Mouse (Mus musculus): ENCODE measurements at regions not wholly inside any gene's neighbourhood (a gene's known extent, or its start where the extent isn't known, plus 50 kb on each side); places are given as distances from the start of the nearest gene placed in this dataset.

- Histone ChIP-seq H3K27ac (ENCODE audit: insufficient read depth, low read depth, low read length, poor library complexity, severe bottlenecking) (no peak overlapping the region), H3K4me1 (ENCODE audit: control insufficient read depth in 2 of 2, insufficient read depth in 2 of 2, low read length in 2 of 2, poor library complexity in 1 of 2) (no peaks in the 10 kb centered on the region), H3K4me3 (ENCODE audit: insufficient read depth in 1 of 2, low read depth in 1 of 2, low read length in 2 of 2, poor library complexity in 1 of 2, severe bottlenecking in 1 of 2) (no peak overlapping the region), H3K9me3 (ENCODE audit: control insufficient read depth, insufficient read depth, low read depth, low read length) (no peaks in the 10 kb centered on the region), H3K9ac (ENCODE audit: insufficient read depth, low read depth, low read length, poor library complexity, severe bottlenecking) (no peak overlapping the region), H3K36me3 (ENCODE audit: control insufficient read depth, insufficient read depth, low read length, poor library complexity, severe bottlenecking) (no peaks in the 10 kb centered on the region)
- in situ Hi-C loops (cut with MboI; ENCODE audit: low sequenced_read_pairs in 2 of 2, unreplicated experiment in 2 of 2) = no loop called here
- DNase-seq (ENCODE audit: low read depth, low spot score) = no peak
- TF ChIP-seq ZC3H11A (IDR thresholded peaks at IDR 0.05; ENCODE audit: borderline replicate concordance, low read depth, low read length) = no peak
- no peak for TF ChIP-seq ZNF384 (IDR thresholded peaks at IDR 0.05; ENCODE audit: low read depth, low read length)
- TF ChIP-seq HCFC1 (IDR thresholded peaks at IDR 0.05; ENCODE audit: borderline replicate concordance, insufficient read depth, low read length) = no peak
- TF ChIP-seq CHD2 (IDR thresholded peaks at IDR 0.05; ENCODE audit: low read depth, low read length) = no peak
- TF ChIP-seq MAFK (IDR thresholded peaks at IDR 0.05; ENCODE audit: insufficient read depth, low read depth, low read length) = no peak
Measured at GRCm38 (mm10) chr17:4297156-4297535, 601.1 kb upstream of the Nox3 start.

- no peak for DNase-seq (ENCODE audit: low read depth, low spot score)
- Histone ChIP-seq H3K4me3 (ENCODE audit: insufficient read depth in 1 of 2, low read depth in 1 of 2, low read length in 2 of 2, poor library complexity in 1 of 2, severe bottlenecking in 1 of 2) (no peak overlapping the region), H3K9me3 (ENCODE audit: control insufficient read depth, insufficient read depth, low read depth, low read length) (no peaks in the 10 kb centered on the region), H3K27ac (ENCODE audit: insufficient read depth, low read depth, low read length, poor library complexity, severe bottlenecking) (no peak overlapping the region), H3K9ac (ENCODE audit: insufficient read depth, low read depth, low read length, poor library complexity, severe bottlenecking) (no peak overlapping the region), H3K36me3 (ENCODE audit: control insufficient read depth, insufficient read depth, low read length, poor library complexity, severe bottlenecking) (no peaks in the 10 kb centered on the region), H3K4me1 (ENCODE audit: control insufficient read depth in 2 of 2, insufficient read depth in 2 of 2, low read length in 2 of 2, poor library complexity in 1 of 2) (no peaks in the 10 kb centered on the region)
- TF ChIP-seq MAFK (IDR thresholded peaks at IDR 0.05; ENCODE audit: insufficient read depth, low read depth, low read length) = no peak
- no peak for TF ChIP-seq ZNF384 (IDR thresholded peaks at IDR 0.05; ENCODE audit: low read depth, low read length)
- no peak for TF ChIP-seq CHD2 (IDR thresholded peaks at IDR 0.05; ENCODE audit: low read depth, low read length)
- TF ChIP-seq HCFC1 (IDR thresholded peaks at IDR 0.05; ENCODE audit: borderline replicate concordance, insufficient read depth, low read length) = no peak
- no peak for TF ChIP-seq ZC3H11A (IDR thresholded peaks at IDR 0.05; ENCODE audit: borderline replicate concordance, low read depth, low read length)
- in situ Hi-C loops (cut with MboI; ENCODE audit: low sequenced_read_pairs in 2 of 2, unreplicated experiment in 2 of 2) = no loop called here
Measured at GRCm38 (mm10) chr17:4301142-4301853, 605.2 kb upstream of the Nox3 start.

GRCm38 (mm10) chr17:4311785-4312379, 615.8 kb upstream of the Nox3 start:
- H3K4me3 ChIP-seq (ENCODE audit: insufficient read depth in 1 of 2, low read depth in 1 of 2, low read length in 2 of 2, poor library complexity in 1 of 2, severe bottlenecking in 1 of 2) = no peak overlapping the region
- no peak overlapping the region for H3K27ac ChIP-seq (ENCODE audit: insufficient read depth, low read depth, low read length, poor library complexity, severe bottlenecking)
- no peaks in the 10 kb centered on the region for H3K36me3 ChIP-seq (ENCODE audit: control insufficient read depth, insufficient read depth, low read length, poor library complexity, severe bottlenecking)
- H3K9ac ChIP-seq (ENCODE audit: insufficient read depth, low read depth, low read length, poor library complexity, severe bottlenecking) = no peak overlapping the region
- in situ Hi-C loops (cut with MboI; ENCODE audit: low sequenced_read_pairs in 2 of 2, unreplicated experiment in 2 of 2) = no loop called here
- H3K9me3 ChIP-seq (ENCODE audit: control insufficient read depth, insufficient read depth, low read depth, low read length) = no peaks in the 10 kb centered on the region
- no peak for DNase-seq (ENCODE audit: low read depth, low spot score)
- TF ChIP-seq CHD2 (IDR thresholded peaks at IDR 0.05; ENCODE audit: low read depth, low read length) = no peak
- no peak for TF ChIP-seq HCFC1 (IDR thresholded peaks at IDR 0.05; ENCODE audit: borderline replicate concordance, insufficient read depth, low read length)
- TF ChIP-seq ZC3H11A (IDR thresholded peaks at IDR 0.05; ENCODE audit: borderline replicate concordance, low read depth, low read length) = no peak
- no peak for TF ChIP-seq ZNF384 (IDR thresholded peaks at IDR 0.05; ENCODE audit: low read depth, low read length)
- TF ChIP-seq MAFK (IDR thresholded peaks at IDR 0.05; ENCODE audit: insufficient read depth, low read depth, low read length) = no peak
- H3K4me1 ChIP-seq (ENCODE audit: control insufficient read depth in 2 of 2, insufficient read depth in 2 of 2, low read length in 2 of 2, poor library complexity in 1 of 2) = no peaks in the 10 kb centered on the region

DNA sequence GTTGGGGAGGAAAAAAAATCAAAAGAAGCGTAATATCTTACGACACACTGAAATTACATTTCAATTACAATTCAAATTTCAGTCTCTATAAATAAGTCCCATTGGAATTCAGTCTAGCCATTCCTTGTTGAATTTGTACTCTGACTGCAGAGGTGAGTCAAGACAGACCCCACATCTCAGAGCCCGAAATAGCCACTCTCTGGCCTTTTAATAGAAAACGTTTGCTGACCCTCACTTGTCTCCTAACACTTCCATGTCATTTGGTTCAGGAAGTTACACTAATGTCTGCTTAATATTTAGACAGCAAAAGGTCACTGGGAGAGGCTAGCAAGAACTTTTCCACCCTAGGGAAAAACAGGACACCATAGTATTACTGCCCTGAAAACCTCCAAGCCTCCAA, 623.1 kb upstream of the Nox3 start:
- H3K4me1 ChIP-seq (ENCODE audit: control insufficient read depth in 2 of 2, insufficient read depth in 2 of 2, low read length in 2 of 2, poor library complexity in 1 of 2) = no peaks in the 10 kb centered on the region
- DNase-seq (ENCODE audit: low read depth, low spot score) = no peak
- H3K9ac ChIP-seq (ENCODE audit: insufficient read depth, low read depth, low read length, poor library complexity, severe bottlenecking) = no peak overlapping the region
- in situ Hi-C loops (cut with MboI; ENCODE audit: low sequenced_read_pairs in 2 of 2, unreplicated experiment in 2 of 2) = no loop called here
- H3K9me3 ChIP-seq (ENCODE audit: control insufficient read depth, insufficient read depth, low read depth, low read length) = no peaks in the 10 kb centered on the region
- no peak overlapping the region for H3K4me3 ChIP-seq (ENCODE audit: insufficient read depth in 1 of 2, low read depth in 1 of 2, low read length in 2 of 2, poor library complexity in 1 of 2, severe bottlenecking in 1 of 2)
- TF ChIP-seq MAFK (IDR thresholded peaks at IDR 0.05; ENCODE audit: insufficient read depth, low read depth, low read length) (no peak), ZC3H11A (IDR thresholded peaks at IDR 0.05; ENCODE audit: borderline replicate concordance, low read depth, low read length) (no peak), CHD2 (IDR thresholded peaks at IDR 0.05; ENCODE audit: low read depth, low read length) (no peak), HCFC1 (IDR thresholded peaks at IDR 0.05; ENCODE audit: borderline replicate concordance, insufficient read depth, low read length) (no peak), ZNF384 (IDR thresholded peaks at IDR 0.05; ENCODE audit: low read depth, low read length) (no peak)
- no peak overlapping the region for H3K27ac ChIP-seq (ENCODE audit: insufficient read depth, low read depth, low read length, poor library complexity, severe bottlenecking)
- H3K36me3 ChIP-seq (ENCODE audit: control insufficient read depth, insufficient read depth, low read length, poor library complexity, severe bottlenecking) = no peaks in the 10 kb centered on the region

Measured in ES-E14 (cell line).